Mouse (Mus musculus): Measurements from ENCODE around the gene Fscn1.
A peak's percentile ranks its signal among the peaks of the same experiment; 100 is the strongest.

The Fscn1 gene

DNA sequence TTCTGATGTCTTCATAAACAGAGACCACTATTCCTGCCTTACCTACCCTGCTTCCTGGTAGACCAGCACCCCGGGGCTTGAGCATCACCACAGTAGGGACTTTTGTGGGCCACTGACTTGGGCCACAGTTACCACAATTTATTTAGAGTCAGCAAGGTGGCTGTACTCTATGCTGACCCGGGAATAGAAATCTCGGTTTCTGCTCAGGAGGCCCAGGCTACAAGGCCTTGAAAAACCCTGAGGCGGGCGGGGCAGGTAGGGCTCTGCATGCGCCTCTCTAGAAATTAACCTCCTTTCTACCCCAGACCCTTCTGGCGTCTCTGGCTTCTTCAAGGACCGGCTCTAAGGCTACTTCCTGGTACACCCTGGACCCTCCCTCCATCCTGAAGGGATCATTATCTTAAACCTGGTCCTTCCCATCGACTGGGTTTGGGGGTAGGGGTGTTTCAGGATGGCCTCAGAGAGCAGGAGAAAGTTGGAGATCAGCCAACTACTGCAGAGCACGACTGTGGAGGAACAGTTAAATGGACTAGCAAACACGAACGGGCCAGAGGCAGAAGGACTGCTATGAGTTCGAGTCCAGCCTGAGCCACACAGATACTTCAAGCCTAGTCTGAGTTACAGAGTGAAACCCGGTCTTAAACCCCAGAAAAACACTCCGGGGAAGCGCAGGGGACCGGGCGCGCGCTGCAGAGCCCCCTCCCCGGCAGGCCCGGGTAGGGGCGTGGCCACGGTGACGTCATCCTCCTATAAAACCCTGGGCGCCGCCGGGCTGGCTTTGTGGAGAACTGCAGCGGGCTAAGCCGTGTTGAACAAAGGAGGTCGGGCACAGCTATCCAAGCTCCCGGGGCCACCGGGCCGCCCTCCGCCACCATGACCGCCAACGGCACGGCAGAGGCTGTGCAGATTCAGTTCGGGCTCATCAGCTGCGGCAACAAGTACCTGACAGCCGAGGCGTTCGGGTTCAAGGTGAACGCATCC lies at the start of gene Fscn1:
Gene Fscn1 (plus strand): TSS at position 768 of the 981 bp plus-strand sequence.
- DNase-seq (ENCODE audit: low read depth, low spot score), result peak; percentile 83

GRCm38 (mm10) chr5:142911629-142912028 lies 48.5 kb upstream of the Fscn1 start:
- DNase-seq (ENCODE audit: low read depth, low spot score), result no peak

DNA sequence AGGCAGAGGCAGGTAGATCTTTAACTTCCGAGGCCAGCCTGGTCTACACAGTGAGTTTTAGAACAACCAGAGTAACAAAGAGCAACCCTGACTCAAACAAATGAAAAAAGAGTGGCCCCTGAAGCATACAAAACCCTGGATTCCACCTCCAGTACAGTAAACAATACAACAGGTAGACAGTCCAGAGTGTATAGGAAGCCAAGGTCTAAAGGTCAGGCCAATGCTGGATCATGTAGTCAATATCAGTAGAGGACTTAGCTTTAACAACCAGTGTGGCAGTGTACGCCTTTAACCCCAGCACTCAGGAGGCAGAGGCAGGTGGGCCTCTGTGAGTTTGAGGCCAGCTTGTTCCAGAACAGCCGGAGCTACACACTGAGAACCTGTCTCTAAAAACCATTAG lies 47.8 kb upstream of the Fscn1 start:
- no peak for DNase-seq (ENCODE audit: low read depth, low spot score)

DNA sequence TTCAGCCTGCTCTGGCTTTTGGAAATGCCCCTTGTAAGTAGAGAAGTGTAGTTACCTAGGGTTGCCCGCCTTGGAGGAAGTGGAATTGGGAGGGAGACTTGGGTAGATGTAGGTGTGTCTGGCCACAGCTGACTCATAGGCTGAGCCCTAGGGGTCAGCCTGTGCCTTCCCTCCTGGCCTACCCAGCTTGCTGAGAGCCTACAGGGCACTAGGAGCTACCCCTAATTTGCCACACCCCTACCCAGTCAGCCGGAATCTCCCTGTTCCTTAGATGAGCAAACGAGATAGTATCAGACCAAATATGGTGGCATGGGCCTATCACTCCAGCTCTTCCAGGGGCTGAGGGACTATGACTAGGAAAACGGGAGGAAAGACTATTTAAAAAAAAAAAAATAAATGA lies 47.4 kb upstream of the Fscn1 start:
- no peak for DNase-seq (ENCODE audit: low read depth, low spot score)

DNA sequence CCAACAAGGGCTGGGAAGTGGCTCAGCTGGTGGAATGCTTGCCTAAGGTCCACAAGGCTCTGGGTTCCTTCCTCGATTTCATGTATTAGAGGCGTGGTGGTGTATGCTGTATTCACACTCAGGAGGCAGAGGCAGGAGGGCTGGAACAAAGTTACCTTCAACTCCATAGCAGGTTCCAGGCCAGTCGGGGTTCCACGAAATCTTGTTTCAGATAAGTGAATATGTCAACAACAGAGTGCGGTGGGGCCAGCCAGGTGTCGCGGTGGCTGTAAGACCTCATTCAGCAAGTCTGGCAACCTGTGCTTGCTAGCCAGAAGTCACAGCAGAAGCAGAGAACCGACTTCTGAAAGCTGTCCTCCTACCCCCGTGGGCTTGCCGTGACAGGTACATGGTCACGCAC lies 44.9 kb upstream of the Fscn1 start:
- no peak for DNase-seq (ENCODE audit: low read depth, low spot score)

DNA sequence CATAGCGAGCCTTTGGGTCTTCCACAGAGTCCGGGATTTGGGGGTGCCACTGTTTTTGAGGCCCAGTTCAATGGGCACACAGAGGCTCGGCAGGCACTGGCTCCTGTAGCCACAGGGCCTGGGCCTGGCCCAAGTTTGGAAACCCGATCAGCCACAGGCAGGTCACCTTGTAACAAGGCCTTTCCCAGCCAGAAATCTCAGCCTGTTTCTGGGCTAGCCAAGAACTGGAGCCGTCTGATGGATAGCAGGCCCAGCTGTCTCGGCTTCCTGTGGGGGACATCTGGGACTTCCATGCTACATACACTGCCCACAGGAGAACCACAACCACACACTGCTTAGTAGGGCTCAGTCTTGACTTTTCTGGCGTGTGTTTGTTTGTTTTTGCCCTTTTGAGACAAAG lies 43.5 kb upstream of the Fscn1 start:
- DNase-seq (ENCODE audit: low read depth, low spot score), result no peak

- DNase-seq (ENCODE audit: low read depth, low spot score), result no peak
Observed at GRCm38 (mm10) chr5:142917402-142917801, 42.7 kb upstream of the Fscn1 start.

DNA sequence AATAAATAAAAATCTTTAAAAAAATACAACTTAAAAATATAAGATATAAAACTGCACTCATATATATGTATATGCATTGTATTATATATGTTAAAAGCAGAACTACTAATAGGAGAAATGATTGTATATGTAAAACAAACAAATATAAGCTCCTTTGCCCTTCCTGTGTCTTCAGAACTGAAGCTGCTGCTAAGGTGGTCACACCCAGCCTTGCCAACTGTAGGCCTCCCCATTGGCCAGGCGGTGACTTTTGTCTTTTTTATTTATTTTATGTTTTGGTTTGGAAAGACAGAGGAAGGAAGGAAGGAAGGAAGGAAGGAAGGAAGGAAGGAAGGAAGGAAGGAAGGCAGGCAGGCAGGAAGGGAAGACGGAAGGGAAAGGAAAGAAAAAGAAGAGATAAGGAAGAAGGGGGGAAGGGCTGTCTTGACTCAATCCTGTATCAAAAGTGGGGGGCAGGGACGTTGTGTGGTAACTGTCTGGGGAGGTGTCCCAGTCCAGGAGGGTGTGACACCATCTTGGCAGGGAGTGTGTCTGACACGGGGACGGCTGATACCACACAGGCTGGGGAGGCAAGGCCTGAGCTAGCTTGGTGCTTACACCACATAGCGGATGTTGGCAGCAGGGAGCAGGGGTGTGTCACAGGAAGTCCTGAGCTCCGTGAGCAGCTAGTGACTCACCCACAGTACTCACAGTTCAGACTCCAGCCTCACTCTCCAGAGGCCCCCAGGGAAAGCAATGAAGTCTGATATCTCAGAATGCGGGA lies 39.7 kb upstream of the Fscn1 start:
- no peak for DNase-seq (ENCODE audit: low read depth, low spot score)

GRCm38 (mm10) chr5:142921074-142921459 lies 39.1 kb upstream of the Fscn1 start:
- DNase-seq (ENCODE audit: low read depth, low spot score), result no peak

DNA sequence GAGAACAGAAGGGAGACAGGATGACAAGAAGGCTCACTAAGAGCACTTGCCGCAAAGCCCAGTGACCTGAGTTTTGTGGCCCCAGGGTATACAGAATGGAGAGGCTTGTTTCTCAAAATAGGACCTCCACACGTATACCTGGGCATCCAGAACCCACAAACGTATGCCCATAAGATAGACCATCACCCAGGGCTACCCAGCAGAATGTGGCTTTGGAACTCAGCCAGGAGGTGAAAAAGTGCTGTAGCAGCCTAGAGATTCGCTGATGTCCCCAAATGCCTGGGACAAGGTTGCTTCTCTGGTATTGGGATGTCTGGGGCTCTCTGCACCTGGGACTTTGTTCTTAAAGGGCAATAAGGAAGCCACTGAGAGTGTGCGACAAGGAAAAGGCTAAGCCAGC lies 37.9 kb upstream of the Fscn1 start:
- no peak for DNase-seq (ENCODE audit: low read depth, low spot score)

- no peak for DNase-seq (ENCODE audit: low read depth, low spot score)
Observed at GRCm38 (mm10) chr5:142923781-142924180, 36.4 kb upstream of the Fscn1 start.

DNA sequence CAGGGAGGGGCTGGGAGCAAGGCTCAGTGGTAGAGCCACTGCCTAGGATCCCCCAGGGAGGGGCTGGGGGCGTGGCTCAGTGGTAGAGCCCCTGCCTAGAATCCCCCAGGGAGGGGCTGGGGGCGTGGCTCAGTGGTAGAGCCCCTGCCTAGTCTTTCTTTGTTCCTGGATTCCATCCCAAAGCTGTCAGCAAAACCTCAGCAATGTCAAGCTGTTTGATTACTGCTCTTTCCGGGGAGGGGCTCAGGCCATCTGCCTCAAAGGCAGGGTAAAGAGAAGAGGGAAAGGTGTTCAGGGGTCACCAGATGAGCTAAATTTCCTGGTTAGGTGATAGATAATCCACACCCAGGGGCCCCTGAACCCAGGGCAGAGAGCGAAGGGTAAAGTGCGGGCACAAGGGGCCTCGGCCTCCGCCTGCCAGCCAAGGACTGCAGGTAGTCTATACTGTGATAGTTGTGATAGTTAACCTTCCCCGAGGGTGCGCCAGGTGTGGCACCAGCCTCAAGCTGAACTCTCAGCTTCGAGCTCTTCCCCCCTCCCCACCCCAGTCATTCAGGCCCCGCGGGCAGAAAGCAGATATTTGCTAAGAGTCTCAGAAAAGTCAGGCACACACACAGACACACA lies 35.7 kb upstream of the Fscn1 start:
- DNase-seq (ENCODE audit: low read depth, low spot score), result no peak

- DNase-seq (ENCODE audit: low read depth, low spot score), result no peak
Observed at GRCm38 (mm10) chr5:142926204-142926939, 33.8 kb upstream of the Fscn1 start.

DNA sequence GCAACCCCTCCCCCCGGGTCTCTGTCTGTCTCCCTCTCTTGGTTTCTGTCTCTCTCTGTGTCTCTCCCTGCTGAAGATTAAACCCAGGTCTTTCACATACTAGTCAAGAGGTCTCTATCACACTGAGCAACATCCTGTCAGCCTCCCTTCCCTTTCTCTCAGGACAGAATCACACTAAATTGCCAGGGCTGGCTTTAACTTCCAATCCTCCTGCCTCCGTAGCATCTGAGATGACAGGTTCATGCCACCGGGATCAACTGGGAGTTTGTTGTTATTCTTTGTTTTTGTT lies 33.3 kb upstream of the Fscn1 start:
- DNase-seq (ENCODE audit: low read depth, low spot score), result no peak

GRCm38 (mm10) chr5:142927341-142927930 lies 32.7 kb upstream of the Fscn1 start:
- DNase-seq (ENCODE audit: low read depth, low spot score), result no peak

- no peak for DNase-seq (ENCODE audit: low read depth, low spot score)
Observed at GRCm38 (mm10) chr5:142928749-142929399, 31.3 kb upstream of the Fscn1 start.

GRCm38 (mm10) chr5:142929400-142929752 lies 30.8 kb upstream of the Fscn1 start:
- DNase-seq (ENCODE audit: low read depth, low spot score), result no peak

DNA sequence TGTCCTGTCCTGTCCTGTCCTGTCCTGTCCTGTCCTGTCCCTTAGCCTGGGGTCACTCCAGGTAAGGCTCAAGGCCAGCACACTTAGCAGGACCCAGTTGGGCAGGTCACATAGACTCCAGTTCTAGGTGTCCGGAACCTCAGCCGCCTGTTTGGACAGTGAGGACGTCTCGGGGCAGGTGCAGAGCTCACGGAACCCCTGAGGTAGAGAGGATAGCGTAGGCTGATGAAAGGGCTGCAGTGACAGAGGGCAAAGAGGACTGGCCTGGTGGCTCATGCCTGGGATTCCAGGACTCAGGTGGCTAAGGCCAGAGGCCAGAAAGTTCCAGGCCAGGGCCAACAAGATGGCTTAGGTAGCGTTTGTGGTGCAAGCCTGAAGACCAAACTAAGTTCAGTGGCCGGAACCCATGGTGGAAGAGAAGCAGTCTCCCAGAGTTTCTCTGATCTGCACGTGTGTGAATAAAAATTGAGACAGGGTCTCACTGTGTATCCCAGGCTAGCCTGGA lies 28.9 kb upstream of the Fscn1 start:
- no peak for DNase-seq (ENCODE audit: low read depth, low spot score)

DNA sequence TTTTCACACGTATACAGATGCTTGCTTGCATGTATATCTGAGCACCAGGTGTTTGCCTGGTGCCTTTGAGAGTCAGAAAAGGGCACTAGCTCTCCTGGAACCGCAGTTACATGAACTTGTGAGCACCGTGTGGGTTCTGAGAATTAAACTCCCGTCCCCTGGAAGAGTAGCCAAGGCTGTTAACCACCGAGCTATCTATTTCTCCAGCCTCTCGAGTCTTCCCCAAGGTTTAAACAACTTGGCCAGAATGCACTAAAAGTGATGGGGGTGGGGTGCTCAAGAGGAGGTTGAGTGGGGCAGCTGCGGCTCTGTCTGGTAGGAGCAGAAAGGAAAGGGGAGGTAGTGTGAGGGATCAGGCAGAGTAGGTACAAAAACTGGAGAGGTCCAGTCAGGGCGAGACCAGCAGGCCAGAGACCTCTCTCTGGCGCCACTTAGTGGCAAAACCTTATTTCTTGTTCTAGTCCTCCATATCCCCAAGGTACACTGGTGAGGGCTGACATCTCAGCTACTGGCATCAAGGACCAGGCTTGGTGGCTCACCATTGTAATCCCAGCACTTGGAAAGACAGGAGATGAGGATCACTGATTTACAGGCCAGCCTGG lies 28.0 kb upstream of the Fscn1 start:
- DNase-seq (ENCODE audit: low read depth, low spot score), result no peak

DNA sequence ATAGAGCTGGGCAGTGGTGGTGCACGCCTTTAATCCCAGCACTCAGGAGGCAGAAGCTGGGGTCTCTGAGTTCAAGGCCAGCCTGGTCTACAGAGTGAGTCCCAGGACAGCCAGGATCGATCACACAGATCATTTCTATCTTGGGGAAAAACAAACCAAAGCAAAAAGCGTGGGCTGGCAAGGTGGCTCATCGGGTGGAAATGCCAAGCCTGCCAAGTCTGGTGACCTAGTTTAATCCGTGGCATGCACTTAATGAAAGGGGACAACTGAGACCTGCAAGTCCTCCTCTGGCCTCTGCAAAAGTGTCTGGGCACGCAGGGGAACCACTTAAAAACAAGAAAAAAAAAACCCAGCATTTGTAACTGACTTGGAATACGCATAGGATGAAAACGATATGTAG lies 27.4 kb upstream of the Fscn1 start:
- DNase-seq (ENCODE audit: low read depth, low spot score), result no peak
